Mouse (Mus musculus) forebrain, embryonic 11.5 days (tissue): Measurements from ENCODE around the gene Sipa1l3. TPM values are rescaled to one million over a fixed set of nuclear protein-coding genes. Genes with fewer than 3 reads are reported as not detected.

Experiments
- ATAC-seq: fragments of 200-750 bp; cut with Nextera tagmentation; replicated peaks from 2 replicates; pipeline ENCODE4 v1.8.0; 2017; ENCODE audit warnings: moderate TSS enrichment; ENCODE audit not compliant: low FRiP score
- DNase-seq: peaks from one replicate; pipeline ENCODE4 v3.0.0-alpha.2; 2017; ENCODE audit warnings: low spot score
- H3K27ac ChIP-seq: fragments of 300-500 bp; sonication (generic); 2 replicates; pipeline ENCODE4 v1.5.1; 2014; ENCODE audit warnings: low read depth, low read length
- H3K27me3 ChIP-seq: fragments of 300-500 bp; sonication (generic); 2 replicates; pipeline ENCODE4 v1.6.1; 2014; ENCODE audit warnings: mild to moderate bottlenecking, low read length, mixed read lengths; ENCODE audit not compliant: control insufficient read depth, insufficient read depth
- H3K36me3 ChIP-seq: fragments of 300-500 bp; sonication (generic); 2 replicates; pipeline ENCODE4 v1.6.1; 2014; ENCODE audit warnings: mild to moderate bottlenecking, low read length, moderate library complexity, mixed read lengths; ENCODE audit not compliant: control insufficient read depth, insufficient read depth
- H3K4me1 ChIP-seq: fragments of 300-500 bp; sonication (generic); replicated peaks from 2 replicates; pipeline ENCODE4 v1.6.1; 2014; ENCODE audit warnings: low read length, mixed read lengths; ENCODE audit not compliant: control insufficient read depth, insufficient read depth
- H3K4me2 ChIP-seq: fragments of 300-500 bp; sonication (generic); 2 replicates; pipeline ENCODE4 v1.6.1; 2014; ENCODE audit warnings: low read depth, mild to moderate bottlenecking, low read length, moderate library complexity, mixed read lengths; ENCODE audit not compliant: severe bottlenecking
- H3K4me3 ChIP-seq: fragments of 300-500 bp; sonication (generic); 2 replicates; pipeline ENCODE4 v1.5.1; 2014; ENCODE audit warnings: low read depth, low read length
- H3K9ac ChIP-seq: fragments of 300-500 bp; sonication (generic); 2 replicates; pipeline ENCODE4 v1.6.1; 2014; ENCODE audit warnings: low read length
- H3K9me3 ChIP-seq: fragments of 300-500 bp; sonication (generic); 2 replicates; pipeline ENCODE4 v1.6.1; 2016; ENCODE audit warnings: low read length, mixed read lengths; ENCODE audit not compliant: control insufficient read depth
- WGBS: fragments of 180-500 bp; shearing (Covaris S2); extraction: QIAGEN DNeasy Blood & Tissue Kit; methylation state at CpG from one replicate; pipeline ENCODE4 v1.1.7; 2014; 5-methylcytosine and 5-hydroxymethylcytosine counted together
- polyA plus RNA-seq: library from polyadenylated mRNA; unstranded; fragments of >200 nt; fragmentation: Nextera tagmentation; extraction: Ambion mirVana; gene quantifications from 2 replicates; pipeline ENCODE4 v1.2.1, GENCODE M21; 2014

Gene Sipa1l3
- polyA plus RNA-seq, result 12.2 and 15.9 TPM in 2 replicates

DNA sequence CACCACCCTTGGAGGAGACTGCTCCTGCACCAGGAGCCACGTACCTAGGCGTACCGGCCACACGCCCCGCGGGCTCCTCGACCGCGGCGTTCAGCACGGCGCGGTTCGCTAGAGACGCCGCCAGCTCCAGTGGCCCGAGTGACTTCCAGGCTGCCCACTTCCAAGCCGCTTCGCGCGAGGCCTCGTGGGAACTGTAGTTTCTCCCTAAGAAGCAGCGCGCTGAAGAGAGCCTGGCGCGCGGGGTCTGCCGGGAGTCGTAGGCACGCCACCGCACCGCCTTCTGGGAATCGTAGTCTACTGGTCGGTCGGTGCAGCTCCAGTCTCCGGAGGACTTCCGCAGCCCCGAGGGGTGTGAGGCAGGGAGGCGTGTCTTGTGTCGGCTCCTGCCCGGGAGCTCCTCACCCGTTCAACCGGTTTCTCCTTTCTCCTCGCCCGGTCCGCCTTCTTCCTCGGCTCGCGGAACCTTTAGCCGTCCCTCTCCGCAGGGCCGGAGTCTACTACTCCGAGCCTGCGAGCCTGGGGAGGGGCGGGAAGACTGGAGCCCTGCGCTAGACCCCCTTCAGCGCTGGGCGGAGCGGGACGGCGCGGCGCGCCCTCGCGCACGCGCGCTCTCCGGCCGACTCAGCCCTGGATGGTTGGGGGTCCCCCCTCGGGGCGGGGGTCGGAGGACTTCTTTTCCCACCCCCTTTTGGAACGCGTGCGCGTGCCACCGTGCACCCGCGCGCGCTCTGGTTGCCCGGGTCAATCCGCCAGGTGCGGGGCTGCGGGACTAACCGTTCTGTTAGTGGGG lies at the start of gene Sipa1l3:
Gene Sipa1l3, minus strand, starts transcription at position 221 of the 790 bp plus-strand sequence.
- ATAC-seq (peak; percentile 98), DNase-seq (peak; percentile 98)
- Histone ChIP-seq H3K4me3 (peak within 1 kb of the TSS; percentile 89), H3K9me3 (no peaks in the 10 kb centered on the region), H3K27ac (no peak within 1 kb of the TSS), H3K4me1 (no peaks in the 10 kb centered on the region; the same call in 1 of the 2 replicates), H3K4me2 (peak within 1 kb of the TSS; percentile 90), H3K9ac (peak within 1 kb of the TSS; percentile 74), H3K27me3 (no peaks in the 10 kb centered on the region), H3K36me3 (no peaks in the 10 kb centered on the region)
- under 1% methylated on average over 87 of the region's 88 CpGs for WGBS

GRCm38 (mm10) chr7:29563006-29563405 lies 44.6 kb upstream of the Sipa1l3 start:
- H3K27ac ChIP-seq, result no peak overlapping the region
- no peaks in the 10 kb centered on the region for H3K27me3 ChIP-seq
- DNase-seq (no peak), ATAC-seq (no peak)
- no peaks in the 10 kb centered on the region for H3K4me1 ChIP-seq
- no peak overlapping the region for H3K4me3 ChIP-seq
- H3K9ac ChIP-seq, result no peak overlapping the region
- WGBS, result 94% methylated on average over 10 of the region's 10 CpGs
- H3K4me2 ChIP-seq, result no peak overlapping the region
- H3K36me3 ChIP-seq, result no peaks in the 10 kb centered on the region
- H3K9me3 ChIP-seq, result no peaks in the 10 kb centered on the region

GRCm38 (mm10) chr7:29561046-29561445 lies 42.6 kb upstream of the Sipa1l3 start:
- 82% methylated on average over 9 of the region's 9 CpGs for WGBS
- Histone ChIP-seq H3K9me3 (no peaks in the 10 kb centered on the region), H3K4me1 (no peaks in the 10 kb centered on the region), H3K36me3 (no peaks in the 10 kb centered on the region), H3K4me3 (no peak overlapping the region), H3K9ac (no peak overlapping the region), H3K27ac (no peak overlapping the region), H3K27me3 (no peaks in the 10 kb centered on the region), H3K4me2 (no peak overlapping the region)
- DNase-seq (no peak), ATAC-seq (no peak)

GRCm38 (mm10) chr7:29559290-29559689 lies 40.8 kb upstream of the Sipa1l3 start:
- no peak overlapping the region for H3K27ac ChIP-seq
- no peaks in the 10 kb centered on the region for H3K9me3 ChIP-seq
- H3K9ac ChIP-seq, result no peak overlapping the region
- H3K4me3 ChIP-seq, result no peak overlapping the region
- WGBS, result 70% methylated on average over 4 of the region's 4 CpGs
- H3K4me1 ChIP-seq, result no peaks in the 10 kb centered on the region
- ATAC-seq (no peak), DNase-seq (peak; percentile 51)
- no peaks in the 10 kb centered on the region for H3K36me3 ChIP-seq
- no peak overlapping the region for H3K4me2 ChIP-seq
- H3K27me3 ChIP-seq, result no peaks in the 10 kb centered on the region

- Histone ChIP-seq H3K9me3 (no peaks in the 10 kb centered on the region), H3K36me3 (no peaks in the 10 kb centered on the region), H3K4me3 (no peak overlapping the region), H3K27me3 (no peaks in the 10 kb centered on the region), H3K27ac (no peak overlapping the region), H3K4me1 (no peaks in the 10 kb centered on the region), H3K9ac (no peak overlapping the region), H3K4me2 (no peak overlapping the region)
- DNase-seq (no peak), ATAC-seq (no peak)
- 82% methylated on average over 1 of the region's 1 CpGs for WGBS
Observed at GRCm38 (mm10) chr7:29558744-29559143, 40.3 kb upstream of the Sipa1l3 start.

DNA sequence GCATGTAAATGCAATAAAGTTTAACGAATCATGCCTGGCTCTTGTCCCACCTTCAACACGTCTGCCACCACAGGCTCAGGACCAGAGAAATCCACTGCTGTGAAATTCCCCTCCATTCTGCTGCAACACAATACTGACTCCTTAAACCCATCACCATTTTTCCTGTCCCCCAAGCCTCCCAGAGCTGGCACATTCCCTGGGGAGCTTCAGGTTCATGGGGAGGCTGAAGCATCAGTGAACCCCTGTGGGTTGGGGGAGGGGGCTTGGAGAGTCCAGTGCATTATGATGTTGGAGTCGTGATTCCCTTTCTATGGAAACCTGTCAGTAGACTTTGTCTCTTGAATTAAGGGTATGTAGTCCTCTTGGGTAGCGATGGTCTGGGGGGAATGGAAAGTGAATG lies 37.8 kb upstream of the Sipa1l3 start:
- H3K4me1 ChIP-seq, result no peaks in the 10 kb centered on the region
- DNase-seq (no peak), ATAC-seq (no peak)
- H3K4me2 ChIP-seq, result no peak overlapping the region
- 82% methylated on average over 4 of the region's 4 CpGs for WGBS
- no peak overlapping the region for H3K9ac ChIP-seq
- H3K36me3 ChIP-seq, result no peaks in the 10 kb centered on the region
- H3K27me3 ChIP-seq, result no peaks in the 10 kb centered on the region
- no peak overlapping the region for H3K27ac ChIP-seq
- no peak overlapping the region for H3K4me3 ChIP-seq
- no peaks in the 10 kb centered on the region for H3K9me3 ChIP-seq

DNA sequence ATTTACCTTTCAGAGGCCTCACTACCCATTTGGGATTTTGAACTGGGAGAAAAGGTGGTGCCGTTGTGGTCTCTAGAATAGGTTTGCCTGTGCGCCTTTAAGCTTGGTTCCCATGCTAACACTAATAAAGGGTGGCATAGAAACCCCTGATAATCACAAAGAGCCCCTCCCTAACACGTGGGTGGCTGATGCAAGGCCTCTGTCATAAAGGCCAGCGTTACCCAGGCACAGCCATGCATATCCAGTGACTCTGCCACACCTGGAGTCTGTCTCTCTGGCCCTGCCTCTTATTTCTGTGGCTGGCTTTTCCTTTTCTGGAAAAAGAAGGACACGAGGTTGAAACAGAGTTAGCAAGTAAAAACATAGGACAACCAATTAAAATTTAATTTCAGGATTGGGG lies 37.1 kb upstream of the Sipa1l3 start:
- no peak overlapping the region for H3K27ac ChIP-seq
- H3K4me3 ChIP-seq, result no peak overlapping the region
- H3K4me2 ChIP-seq, result no peak overlapping the region
- DNase-seq (no peak), ATAC-seq (no peak)
- no peak overlapping the region for H3K9ac ChIP-seq
- H3K27me3 ChIP-seq, result no peaks in the 10 kb centered on the region
- 77% methylated on average over 5 of the region's 5 CpGs for WGBS
- H3K36me3 ChIP-seq, result no peaks in the 10 kb centered on the region
- H3K4me1 ChIP-seq, result no peaks in the 10 kb centered on the region
- H3K9me3 ChIP-seq, result no peaks in the 10 kb centered on the region

GRCm38 (mm10) chr7:29555051-29555450 lies 36.6 kb upstream of the Sipa1l3 start:
- Histone ChIP-seq H3K4me2 (no peak overlapping the region), H3K4me1 (no peaks in the 10 kb centered on the region), H3K9ac (no peak overlapping the region), H3K27ac (no peak overlapping the region), H3K4me3 (no peak overlapping the region), H3K9me3 (no peaks in the 10 kb centered on the region), H3K27me3 (no peaks in the 10 kb centered on the region), H3K36me3 (no peaks in the 10 kb centered on the region)
- no peak for DNase-seq
- ATAC-seq, result no peak
- WGBS, result 87% methylated on average over 13 of the region's 13 CpGs

DNA sequence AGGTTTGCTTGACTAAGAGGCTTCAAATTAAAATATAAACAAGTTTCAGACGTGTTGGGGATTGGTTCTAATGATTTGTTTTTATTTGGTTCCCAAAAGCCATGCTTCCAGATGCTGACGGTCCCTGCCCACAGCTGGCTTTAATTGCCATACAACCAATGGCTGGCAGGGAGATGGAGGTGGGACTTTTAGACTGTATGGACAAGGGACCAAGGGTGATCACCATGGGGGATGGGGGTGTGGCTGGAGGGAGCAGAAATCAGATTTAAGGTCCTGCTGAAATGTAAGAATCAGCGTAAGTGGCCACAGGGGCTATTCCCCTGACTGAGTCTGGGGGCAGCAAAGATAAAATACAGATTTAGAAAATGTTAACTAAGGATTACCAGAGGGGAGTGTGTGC lies 32.2 kb upstream of the Sipa1l3 start:
- H3K36me3 ChIP-seq, result no peaks in the 10 kb centered on the region
- H3K27me3 ChIP-seq, result no peaks in the 10 kb centered on the region
- 60% methylated on average over 3 of the region's 3 CpGs for WGBS
- H3K9me3 ChIP-seq, result no peaks in the 10 kb centered on the region
- no peak overlapping the region for H3K4me2 ChIP-seq
- no peak overlapping the region for H3K27ac ChIP-seq
- no peak overlapping the region for H3K4me3 ChIP-seq
- no peak for DNase-seq
- no peak for ATAC-seq
- H3K4me1 ChIP-seq, result no peaks in the 10 kb centered on the region
- H3K9ac ChIP-seq, result no peak overlapping the region
